Mouse (Mus musculus): ENCODE measurements around the gene Btbd35f12. TPM values are rescaled to one million over a fixed set of nuclear protein-coding genes. Genes with fewer than 3 reads are reported as not detected.
"Not testable (repeated sequence)": the region's sequence is repeated elsewhere in the genome, so short reads cannot be mapped to it uniquely, and the experiment has no call there.

Gene Btbd35f12
- not detected in 2 replicates for polyA plus RNA-seq (2014; fragmentation: Nextera tagmentation; extraction: Ambion mirVana)

DNA sequence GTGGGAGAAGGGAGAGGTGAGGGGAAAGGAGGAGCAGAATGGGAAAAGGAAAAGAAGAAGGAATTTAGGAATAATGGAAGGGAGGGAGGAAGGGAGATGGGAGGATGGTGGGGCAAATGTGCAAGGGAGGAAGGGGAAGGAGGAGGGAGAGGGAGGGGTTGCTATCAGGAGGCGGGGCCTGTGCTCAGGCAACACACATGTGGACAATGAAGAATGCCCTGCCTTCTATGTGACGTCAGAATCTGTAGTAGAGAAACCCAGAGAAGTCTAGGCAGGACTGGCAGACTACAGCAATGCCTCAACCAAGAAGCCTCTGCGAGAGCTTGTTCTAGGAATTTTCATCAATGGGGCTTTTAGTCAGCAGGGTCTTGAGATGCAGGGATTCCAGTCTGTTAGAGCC is at the start of gene Btbd35f12:
TSS of gene Btbd35f12 (plus strand) at position 301 of the 400 bp plus-strand sequence.
- not testable (repeated sequence) for H3K9me3 ChIP-seq (replicated peaks; ENCODE audit: control insufficient read depth, low read length)

GRCm38 (mm10) chrX:33353254-33353653 is 40.1 kb downstream of the Btbd35f12 start:
- 75% methylated on average over 2 of the region's 2 CpGs for WGBS (ENCODE audit: insufficient replicate concordance)
- not testable (repeated sequence) for ATAC-seq (replicated peaks; ENCODE audit: insufficient number of reproducible peaks, low FRiP score, low TSS enrichment); H3K27me3 ChIP-seq (ENCODE audit: control insufficient read depth, insufficient read depth, low read length); H3K9me3 ChIP-seq (replicated peaks; ENCODE audit: control insufficient read depth, low read length); H3K36me3 ChIP-seq (ENCODE audit: control insufficient read depth, insufficient read depth, low read length); H3K4me1 ChIP-seq (ENCODE audit: control insufficient read depth, insufficient read depth, low read length); H3K4me2 ChIP-seq; H3K27ac ChIP-seq (ENCODE audit: low read depth, low read length); H3K9ac ChIP-seq (ENCODE audit: low read depth, low read length); H3K4me3 ChIP-seq (ENCODE audit: low read depth, low read length)

More for the DNA sequence above, at the start of gene Btbd35f12:
- not testable (repeated sequence) for H3K27me3 ChIP-seq (ENCODE audit: control insufficient read depth, insufficient read depth, low read length); ATAC-seq (replicated peaks; ENCODE audit: insufficient number of reproducible peaks, low FRiP score, low TSS enrichment); H3K4me3 ChIP-seq (ENCODE audit: low read depth, low read length); H3K36me3 ChIP-seq (ENCODE audit: control insufficient read depth, insufficient read depth, low read length); H3K9ac ChIP-seq (ENCODE audit: low read depth, low read length); H3K27ac ChIP-seq (ENCODE audit: low read depth, low read length); H3K4me2 ChIP-seq; H3K4me1 ChIP-seq (ENCODE audit: control insufficient read depth, insufficient read depth, low read length)
- no CpG with 5 or more reads among the region's 3 CpGs for WGBS (ENCODE audit: insufficient replicate concordance)

Other genes starting within 250 kb of the Btbd35f12 start
- not detected in 2 replicates for gene Spin2-ps6, start 78.5 kb upstream of the Btbd35f12 start, polyA plus RNA-seq (2014; fragmentation: Nextera tagmentation; extraction: Ambion mirVana)